Mouse (Mus musculus) liver, embryonic 14.5 days (tissue): ENCODE measurements around the gene Gm42715. TPM values are rescaled to one million over a fixed set of nuclear protein-coding genes. Genes with fewer than 3 reads are reported as not detected.

Experiments used
- ATAC-seq: fragments of 200-750 bp; cut with Nextera tagmentation; 2 replicates; pipeline ENCODE4 v1.8.0; 2017; ENCODE audit warnings: moderate number of reproducible peaks, mild to moderate bottlenecking, moderate library complexity; ENCODE audit not compliant: insufficient read depth
- DNase-seq, 3 experiments: peaks; one replicate each; pipeline ENCODE4 v3.0.0-alpha.2; 2012 to 2013; ENCODE audit warnings: low read depth in 3 of 3, low spot score in 3 of 3
- H3K27ac ChIP-seq: fragments of 300-500 bp; sonication (generic); 2 replicates; pipeline ENCODE4 v1.5.1; 2014; ENCODE audit warnings: moderate library complexity, mild to moderate bottlenecking, control low read depth, inconsistent platforms
- H3K27me3 ChIP-seq: fragments of 300-500 bp; sonication (generic); 2 replicates; pipeline ENCODE4 v1.6.1; 2014; ENCODE audit warnings: mild to moderate bottlenecking, low read length, moderate library complexity; ENCODE audit not compliant: control insufficient read depth, insufficient read depth
- H3K36me3 ChIP-seq: fragments of 300-500 bp; sonication (generic); replicated peaks from 2 replicates; pipeline ENCODE4 v1.6.1; 2014; ENCODE audit warnings: low read depth; ENCODE audit not compliant: control insufficient read depth, insufficient read depth
- H3K4me1 ChIP-seq, 2 experiments: fragments of 200-500 bp in 1 of 2; fragments of 300-500 bp in 1 of 2; sonication (generic) in 1 of 2; replicated peaks; 2 replicates each; pipeline ENCODE4 v1.6.1; 2012 to 2014; ENCODE audit warnings: antibody characterized with exemption in 1 of 2, inconsistent platforms in 1 of 2, low read length in 1 of 2; ENCODE audit not compliant: control insufficient read depth in 2 of 2, insufficient read depth in 2 of 2
- H3K4me2 ChIP-seq: fragments of 300-500 bp; sonication (generic); 2 replicates; pipeline ENCODE4 v1.6.1; 2014; ENCODE audit warnings: low read depth, mild to moderate bottlenecking, control low read depth, moderate library complexity
- H3K4me3 ChIP-seq, 2 experiments: fragments of 200-500 bp in 1 of 2; fragments of 300-500 bp in 1 of 2; sonication (generic) in 1 of 2; 2 replicates each; pipeline ENCODE4 v1.5.1; 2012 to 2014; ENCODE audit warnings: low read depth in 2 of 2, low read length in 2 of 2, mild to moderate bottlenecking in 2 of 2, control low read depth in 1 of 2, inconsistent platforms in 1 of 2, moderate library complexity in 1 of 2; ENCODE audit not compliant: insufficient read depth in 1 of 2
- H3K9ac ChIP-seq: fragments of 300-500 bp; sonication (generic); replicated peaks from 2 replicates; pipeline ENCODE4 v1.6.1; 2014; ENCODE audit warnings: mild to moderate bottlenecking, control low read depth, moderate library complexity
- H3K9me3 ChIP-seq: fragments of 300-500 bp; sonication (generic); 2 replicates; pipeline ENCODE4 v1.6.1; 2016; ENCODE audit warnings: low read length, mixed read lengths; ENCODE audit not compliant: control insufficient read depth
- CTCF ChIP-seq: IDR thresholded peaks from 2 replicates; pipeline ENCODE4 v1.5.1; 2016; ENCODE audit warnings: antibody characterized with exemption, low read depth, control low read depth
- EP300 ChIP-seq: IDR thresholded peaks from 2 replicates; pipeline ENCODE4 v1.6.1; 2016; ENCODE audit warnings: antibody characterized with exemption, low read depth
- WGBS: fragments of 180-500 bp; shearing (Covaris S2); extraction: QIAGEN DNeasy Blood & Tissue Kit; methylation state at CpG from one replicate; pipeline ENCODE4 v1.1.7; 2014; ENCODE audit not compliant: insufficient replicate concordance; 5-methylcytosine and 5-hydroxymethylcytosine counted together
- polyA plus RNA-seq, 2 experiments: library from polyadenylated mRNA; depleted of rRNA in 1 of 2; stranded (reverse) in 1 of 2; unstranded in 1 of 2; fragments of >200 nt; fragmentation: Nextera tagmentation in 1 of 2; extraction: Ambion mirVana in 1 of 2; gene quantifications; 2 replicates each; pipeline versions ENCODE4 v1.2.1 to v1.2.3; 2012 to 2014

Gene Gm42715
- polyA plus RNA-seq, 2 experiments, result 4.7 to 6.0 TPM

- no peak for ATAC-seq
- Histone ChIP-seq H3K4me3 (no peak overlapping the region), H3K9ac (no peak overlapping the region), H3K4me2 (no peak overlapping the region), H3K9me3 (no peaks in the 10 kb centered on the region), H3K36me3 (peaks cover 55% of the 10 kb centered on the region), H3K27me3 (no peaks in the 10 kb centered on the region), H3K27ac (no peak overlapping the region), H3K4me1 (no peaks in the 10 kb centered on the region)
- no peak for DNase-seq
- WGBS, result 83% methylated on average over 7 of the region's 7 CpGs
- TF ChIP-seq EP300 (no peak), CTCF (no peak)
Measured at GRCm38 (mm10) chr7:127600612-127601011, 81.2 kb downstream of the Gm42715 start.

- H3K9me3 ChIP-seq, result no peaks in the 10 kb centered on the region
- H3K9ac ChIP-seq, result no peak overlapping the region
- no peak overlapping the region for H3K27ac ChIP-seq
- peaks cover 44% of the 10 kb centered on the region for H3K36me3 ChIP-seq
- TF ChIP-seq EP300 (no peak), CTCF (peak; percentile 38; the same call in 1 of the 2 replicates)
- ATAC-seq, result no peak
- H3K4me1 ChIP-seq, result no peaks in the 10 kb centered on the region
- H3K4me2 ChIP-seq, result no peak overlapping the region
- WGBS, result 80% methylated on average over 4 of the region's 4 CpGs
- no peaks in the 10 kb centered on the region for H3K27me3 ChIP-seq
- DNase-seq, result no peak
- H3K4me3 ChIP-seq, result no peak overlapping the region
Measured at GRCm38 (mm10) chr7:127601735-127602134, 82.4 kb downstream of the Gm42715 start.

- no peak overlapping the region for H3K4me2 ChIP-seq
- no peaks in the 10 kb centered on the region for H3K27me3 ChIP-seq
- TF ChIP-seq EP300 (no peak), CTCF (no peak)
- H3K36me3 ChIP-seq, result peaks cover 33% of the 10 kb centered on the region
- 83% methylated on average over 2 of the region's 2 CpGs for WGBS
- H3K4me1 ChIP-seq, result no peaks in the 10 kb centered on the region
- no peak overlapping the region for H3K4me3 ChIP-seq
- ATAC-seq (no peak), DNase-seq (no peak)
- H3K9me3 ChIP-seq, result no peaks in the 10 kb centered on the region
- no peak overlapping the region for H3K27ac ChIP-seq
- no peak overlapping the region for H3K9ac ChIP-seq
Measured at GRCm38 (mm10) chr7:127602903-127603302, 83.5 kb downstream of the Gm42715 start.

GRCm38 (mm10) chr7:127604256-127604655 lies 84.9 kb downstream of the Gm42715 start:
- DNase-seq (no peak), ATAC-seq (peak; percentile 22; the same call in 1 of the 2 replicates)
- Histone ChIP-seq H3K4me1 (no peaks in the 10 kb centered on the region), H3K27ac (no peak overlapping the region), H3K4me2 (no peak overlapping the region), H3K4me3 (no peak overlapping the region), H3K9me3 (no peaks in the 10 kb centered on the region), H3K9ac (no peak overlapping the region), H3K27me3 (no peaks in the 10 kb centered on the region), H3K36me3 (peaks cover 22% of the 10 kb centered on the region)
- no peak for TF ChIP-seq CTCF
- no peak for TF ChIP-seq EP300
- 78% methylated on average over 10 of the region's 10 CpGs for WGBS

GRCm38 (mm10) chr7:127607150-127607549 lies 87.8 kb downstream of the Gm42715 start:
- Histone ChIP-seq H3K9ac (no peak overlapping the region), H3K27me3 (no peaks in the 10 kb centered on the region), H3K4me3 (no peak overlapping the region), H3K4me1 (no peaks in the 10 kb centered on the region), H3K9me3 (no peaks in the 10 kb centered on the region), H3K4me2 (no peak overlapping the region), H3K27ac (no peak overlapping the region), H3K36me3 (peaks cover 11% of the 10 kb centered on the region)
- no peak for TF ChIP-seq CTCF
- TF ChIP-seq EP300, result no peak
- ATAC-seq (no peak), DNase-seq (no peak)
- whole genome bisulfite sequencing, result 63% methylated on average over 6 of the region's 6 CpGs
